Mouse (Mus musculus): ENCODE measurements around the gene Olfr313.
"Not testable (repeated sequence)": the region's sequence is repeated elsewhere in the genome, so short reads cannot be mapped to it uniquely, and the experiment has no call there.

Gene Olfr313

DNA sequence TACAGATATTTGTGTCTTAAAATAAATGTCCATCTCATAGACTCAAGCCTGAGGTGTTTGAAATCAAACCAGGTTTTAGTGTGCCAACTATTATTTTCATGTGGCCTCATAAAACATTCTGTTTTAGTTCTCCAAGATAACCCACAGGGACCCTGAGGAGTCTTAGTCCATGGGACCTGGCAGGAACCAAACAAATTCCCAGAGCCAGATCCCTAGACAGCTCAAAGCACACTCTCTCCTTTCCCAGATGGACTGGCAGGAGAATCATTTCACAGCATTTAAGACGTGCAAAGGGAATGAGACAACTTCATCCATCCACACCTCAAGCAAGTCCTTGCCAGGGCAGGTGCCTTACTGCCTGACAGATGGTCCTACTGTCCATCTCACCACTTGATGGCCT is at the start of gene Olfr313:
Gene Olfr313 (plus strand): TSS at position 301 of the 400 bp plus-strand sequence.
- not testable (repeated sequence) for DNase-seq (ENCODE audit: low spot score)

DNA sequence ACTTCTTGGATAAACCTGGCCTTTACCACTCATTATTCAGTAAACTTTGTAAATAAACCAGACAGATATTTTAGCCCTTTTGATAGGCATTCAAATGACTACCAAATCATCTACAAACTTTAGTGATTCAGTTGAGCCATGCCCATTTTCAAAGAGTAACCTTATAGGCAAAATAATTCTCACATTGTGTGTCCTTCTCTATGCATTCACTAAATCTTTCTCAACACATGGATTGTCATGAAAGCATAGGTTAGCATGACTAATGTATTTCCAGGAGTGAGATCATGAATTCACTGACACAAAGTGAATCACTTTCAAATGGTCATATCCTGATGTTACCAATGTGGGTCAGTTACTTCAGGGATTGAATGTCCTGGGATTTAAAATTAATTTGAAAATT is 41.9 kb upstream of the Olfr313 start, which contains the start of gene Olfr315:
Gene Olfr315 (plus strand): TSS at position 301 of the 400 bp plus-strand sequence.
- no peak for DNase-seq (ENCODE audit: low spot score)

DNA sequence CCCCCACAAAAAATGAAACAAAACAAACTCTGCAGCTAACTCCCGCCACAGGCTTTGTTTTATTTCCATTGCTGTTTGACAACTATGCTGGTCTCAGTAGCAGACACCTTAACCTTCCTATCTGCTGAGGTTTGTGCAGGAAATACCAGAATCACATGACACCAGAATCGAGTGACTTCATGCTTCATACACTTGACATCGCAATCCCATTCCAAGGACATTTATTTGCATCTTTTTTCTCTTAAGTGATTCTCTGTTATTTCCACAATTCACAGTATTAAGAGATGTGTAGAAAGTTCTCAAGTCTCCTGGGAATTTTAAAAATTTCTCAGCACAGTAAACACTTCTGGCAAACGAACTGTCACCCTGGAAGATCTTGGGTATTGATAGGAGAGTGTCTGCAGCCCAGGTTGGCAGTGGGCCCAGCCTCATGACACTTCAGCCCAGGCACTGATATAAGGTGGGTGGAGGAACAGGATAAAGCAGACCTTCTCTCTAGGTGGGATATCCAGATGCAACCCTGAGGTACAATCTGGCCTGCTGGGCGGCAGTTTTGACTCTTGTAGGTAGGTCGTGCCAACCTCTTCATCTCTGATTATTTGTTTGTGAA is 32.2 kb upstream of the Olfr313 start, which contains the start of gene Olfr314:
Gene Olfr314 (plus strand): TSS at position 473 of the 610 bp plus-strand sequence.
- no peak for DNase-seq (ENCODE audit: low spot score)

DNA sequence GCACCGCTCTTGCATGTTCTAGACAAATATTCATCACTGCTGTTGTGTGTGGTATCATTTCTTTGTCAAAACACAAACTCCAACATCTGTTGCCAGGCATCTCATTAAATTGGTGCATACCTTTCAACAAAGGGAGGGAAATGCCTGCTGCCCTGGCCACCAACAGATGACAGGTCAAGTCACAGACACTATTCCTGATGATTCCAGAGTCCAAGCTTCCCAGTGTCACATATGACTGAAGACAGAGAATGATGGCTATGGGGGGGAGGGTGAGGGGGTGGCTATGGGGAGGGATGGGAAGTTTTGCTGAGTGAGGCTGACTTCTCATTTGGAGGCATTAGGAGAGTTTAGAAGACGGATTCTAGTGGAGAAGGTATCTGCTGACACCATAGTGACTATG is 30.6 kb upstream of the Olfr313 start:
- no peak for DNase-seq (ENCODE audit: low spot score)

DNA sequence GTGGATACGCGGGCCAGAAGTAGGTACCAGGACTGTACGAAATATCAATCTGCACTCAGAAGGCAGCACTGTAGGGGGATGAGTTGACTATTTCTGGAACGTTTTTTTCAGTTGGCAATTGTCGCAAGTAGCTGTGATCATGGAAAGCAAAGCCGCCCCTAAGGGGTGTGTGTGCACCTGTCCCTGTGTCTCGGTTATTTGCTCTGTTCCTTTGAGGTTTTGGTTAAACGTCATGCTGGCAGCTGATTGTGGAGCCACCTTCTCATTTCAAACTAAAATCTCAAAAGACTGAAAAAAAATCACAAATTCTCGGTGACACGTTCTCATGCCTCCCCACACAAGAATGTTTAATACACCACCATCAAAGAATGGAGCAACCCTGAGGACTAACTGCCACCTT is 27.1 kb upstream of the Olfr313 start:
- no peak for DNase-seq (ENCODE audit: low spot score)

DNA sequence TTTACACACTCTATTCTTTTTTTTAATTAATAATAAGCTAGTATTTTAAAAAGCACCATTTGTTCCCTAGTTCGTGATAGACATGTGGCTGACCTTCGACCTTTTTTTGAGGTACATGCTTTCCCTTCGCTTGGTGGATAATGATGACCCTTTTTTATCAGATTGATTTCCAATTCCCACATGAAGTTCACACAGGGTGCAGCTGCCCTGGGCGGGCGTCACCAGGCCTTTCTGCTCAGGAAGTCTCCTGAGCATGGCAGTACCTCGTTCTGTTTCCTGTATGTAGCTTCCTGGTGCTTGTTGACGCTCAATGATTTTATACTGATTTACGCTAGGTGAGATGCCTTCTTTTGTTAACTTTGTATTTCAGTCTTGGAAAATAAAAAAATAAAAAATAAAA is 26.5 kb upstream of the Olfr313 start:
- DNase-seq (ENCODE audit: low spot score): no peak

DNA sequence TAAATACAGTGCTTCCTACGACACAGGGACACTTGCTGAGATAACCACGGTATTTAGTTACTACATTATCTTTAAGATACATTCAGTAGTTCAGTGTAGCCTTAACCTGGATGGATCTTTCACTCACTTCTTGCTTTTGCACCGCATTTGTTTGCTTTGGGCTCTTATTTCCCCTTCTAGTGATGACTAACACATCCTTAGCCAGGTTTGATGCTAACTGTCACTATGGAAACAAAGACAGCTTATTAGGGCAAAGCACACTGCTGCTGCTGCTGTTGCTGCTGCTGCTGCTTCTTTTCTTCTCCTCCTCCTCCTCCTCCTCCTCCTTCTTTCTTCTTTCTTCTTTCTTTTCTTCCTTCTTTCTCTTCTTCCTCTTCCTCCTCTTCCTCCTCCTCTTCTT is 25.3 kb upstream of the Olfr313 start:
- DNase-seq (ENCODE audit: low spot score): no peak

DNA sequence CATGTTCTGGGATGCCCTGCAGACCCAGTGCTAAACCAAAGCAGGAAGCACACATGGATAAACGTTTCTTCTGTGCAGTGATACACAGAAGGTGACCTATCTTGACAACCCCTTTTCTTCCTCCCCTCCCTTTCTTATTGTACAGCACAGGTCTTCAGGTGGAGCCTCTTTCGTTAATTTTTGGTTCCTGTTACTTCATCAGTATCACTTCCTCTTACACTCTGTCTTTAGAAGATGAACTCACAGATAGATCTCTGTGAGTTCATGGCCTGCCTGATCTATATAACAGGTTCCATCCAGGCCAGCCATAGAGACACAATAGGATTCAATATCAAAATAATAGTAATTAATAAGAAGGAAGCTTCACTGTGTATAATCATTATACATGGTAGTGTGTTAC is 24.7 kb upstream of the Olfr313 start:
- DNase-seq (ENCODE audit: low spot score): no peak

DNA sequence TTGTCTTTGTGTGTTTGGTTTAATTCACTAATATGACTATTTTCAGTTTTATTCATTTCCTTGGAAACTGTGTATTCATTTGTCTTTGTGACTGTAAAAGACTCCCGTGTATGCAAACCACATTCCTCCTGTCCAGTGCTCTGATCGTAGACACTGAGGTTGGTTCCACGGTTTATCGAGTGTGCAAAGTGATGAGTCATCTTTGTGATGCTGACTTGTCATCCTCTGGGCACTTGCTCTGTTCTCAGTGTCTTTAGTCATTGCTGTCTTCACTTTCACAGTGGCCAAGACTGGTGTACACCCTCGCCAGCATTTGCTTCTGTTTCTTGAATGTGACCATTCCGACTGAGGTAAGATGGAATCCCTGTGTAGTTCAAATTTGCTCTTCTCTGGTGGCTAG is 24.2 kb upstream of the Olfr313 start:
- DNase-seq (ENCODE audit: low spot score): no peak

DNA sequence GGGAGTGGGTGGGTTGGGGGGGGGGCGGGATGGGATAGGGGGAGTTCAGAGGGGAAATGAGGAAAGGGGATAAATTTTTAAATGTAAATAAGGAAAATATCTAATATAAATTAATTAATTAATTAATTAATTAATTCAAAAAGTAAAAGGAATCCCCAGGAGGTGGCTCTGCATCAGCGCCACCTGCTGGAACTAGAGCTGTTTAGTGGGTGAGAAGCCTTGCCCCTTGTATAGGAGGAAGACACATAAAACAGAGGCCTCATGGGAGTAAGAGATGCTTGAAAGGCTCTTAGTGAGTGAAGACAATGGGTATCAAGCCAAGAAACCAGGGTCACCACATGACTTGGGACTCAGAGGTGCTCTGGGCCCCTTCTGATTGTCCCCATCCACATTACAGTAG is 18.9 kb upstream of the Olfr313 start:
- DNase-seq (ENCODE audit: low spot score): no peak

DNA sequence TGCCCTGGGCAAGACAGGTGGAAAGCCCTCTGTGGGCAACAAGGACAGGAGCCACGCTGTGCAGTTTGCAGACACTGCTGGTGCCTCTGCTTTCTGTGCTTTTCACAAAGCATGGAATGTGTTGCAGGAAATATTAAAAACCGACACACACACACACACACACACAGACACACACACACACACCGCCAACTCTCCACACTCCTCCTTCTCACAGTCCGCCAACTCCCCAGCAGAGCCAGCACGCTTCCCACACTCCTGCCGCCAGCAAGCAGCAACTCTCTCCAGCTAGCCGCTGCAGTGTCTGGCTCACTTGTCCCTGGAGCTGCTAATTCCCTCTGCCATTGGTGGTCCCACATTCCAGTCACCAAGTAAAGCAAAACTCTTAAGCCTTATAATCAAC is 17.9 kb upstream of the Olfr313 start:
- DNase-seq (ENCODE audit: low spot score): no peak

DNA sequence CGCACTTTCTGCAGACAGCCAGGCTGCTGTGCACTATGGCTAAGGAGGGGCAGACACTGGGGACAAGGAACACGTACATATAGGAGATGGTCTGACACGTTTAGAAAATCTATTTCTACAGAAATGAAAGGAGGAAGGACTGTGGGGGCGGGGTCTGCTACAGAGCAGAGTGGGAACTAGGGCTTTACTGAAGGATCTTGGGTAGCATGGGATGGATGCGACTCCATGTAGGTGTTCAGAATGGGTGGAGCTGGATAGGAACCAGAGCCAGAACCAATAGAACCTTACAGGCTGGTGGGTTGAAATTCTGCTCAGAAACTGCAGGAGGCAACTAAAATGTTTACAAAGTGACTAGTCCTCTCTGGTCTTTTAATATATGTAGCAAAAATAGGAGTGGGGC is 15.1 kb upstream of the Olfr313 start:
- no peak for DNase-seq (ENCODE audit: low spot score)

DNA sequence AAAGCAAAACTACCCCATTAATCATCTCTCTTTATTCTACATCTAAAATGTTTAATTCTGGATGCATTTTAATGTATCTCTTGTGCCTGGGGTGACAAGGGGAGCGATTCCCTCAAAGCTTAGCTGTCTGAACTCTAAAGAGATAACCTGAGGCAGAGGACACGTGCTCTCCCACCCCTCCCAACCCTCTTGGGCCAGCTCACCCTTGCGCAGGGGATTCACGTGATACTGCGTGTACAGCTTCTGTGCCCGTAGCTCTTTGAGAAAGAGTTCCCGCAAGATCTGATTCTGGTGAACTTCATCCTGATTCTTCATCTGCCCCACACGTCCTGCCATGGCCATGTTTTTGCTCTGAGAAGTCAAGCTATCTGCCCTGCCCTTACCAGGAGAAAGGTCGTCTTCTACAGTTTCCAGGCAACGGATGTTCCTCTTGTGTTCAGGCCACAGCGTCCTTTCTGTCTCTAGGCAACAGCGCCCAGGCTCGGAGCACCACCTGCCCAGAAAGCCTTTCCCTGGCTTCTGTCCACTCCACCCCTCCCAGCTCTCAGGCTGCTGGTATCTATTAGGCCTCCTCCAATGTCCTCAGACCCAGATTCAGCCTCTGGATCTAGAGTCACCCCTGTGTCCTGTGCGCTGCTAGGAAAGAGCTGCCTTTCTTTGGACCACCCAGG is 13.1 kb upstream of the Olfr313 start, which contains the start of gene Fam183b:
Gene Fam183b (minus strand): TSS at position 403 of the 671 bp plus-strand sequence.
- no peak for DNase-seq (ENCODE audit: low spot score)

DNA sequence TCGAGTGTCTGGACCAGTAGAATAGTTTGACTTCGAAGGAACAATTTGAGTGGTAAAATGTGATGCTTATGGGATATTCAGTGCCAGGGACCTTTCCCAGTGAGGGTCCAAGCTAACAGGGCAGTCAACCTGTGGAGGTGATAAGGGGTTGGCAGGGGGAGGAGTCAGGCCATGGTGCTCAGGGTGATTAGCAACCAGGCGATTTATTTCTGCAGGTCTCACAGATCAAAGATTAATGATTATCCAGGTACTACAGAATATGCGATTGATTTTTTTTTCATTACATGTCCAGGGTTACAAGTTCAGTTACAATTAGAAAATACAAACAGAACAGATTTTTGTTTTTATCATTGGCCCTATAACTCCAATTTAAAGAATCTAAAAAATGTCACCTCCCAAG is 10.9 kb upstream of the Olfr313 start:
- DNase-seq (ENCODE audit: low spot score): no peak

DNA sequence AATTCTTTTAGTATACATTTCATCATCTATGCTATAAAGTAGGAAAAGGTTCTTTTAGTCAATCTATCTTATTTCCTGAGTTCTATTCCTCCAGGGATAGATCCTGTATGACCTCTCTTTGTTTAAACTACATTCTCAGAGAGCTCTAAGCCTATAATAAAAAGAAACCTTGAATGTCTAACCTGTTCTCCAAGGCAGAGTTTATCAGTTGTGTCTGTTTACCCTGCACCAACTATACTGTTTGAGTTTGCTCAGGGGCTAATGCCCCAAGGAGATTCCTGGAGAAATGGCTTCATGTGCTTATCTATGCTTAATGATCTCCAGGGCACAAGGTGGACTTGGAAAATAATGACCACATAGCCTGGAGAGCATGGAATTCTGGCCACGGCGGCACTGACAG is 10.4 kb upstream of the Olfr313 start:
- DNase-seq (ENCODE audit: low spot score): no peak

DNA sequence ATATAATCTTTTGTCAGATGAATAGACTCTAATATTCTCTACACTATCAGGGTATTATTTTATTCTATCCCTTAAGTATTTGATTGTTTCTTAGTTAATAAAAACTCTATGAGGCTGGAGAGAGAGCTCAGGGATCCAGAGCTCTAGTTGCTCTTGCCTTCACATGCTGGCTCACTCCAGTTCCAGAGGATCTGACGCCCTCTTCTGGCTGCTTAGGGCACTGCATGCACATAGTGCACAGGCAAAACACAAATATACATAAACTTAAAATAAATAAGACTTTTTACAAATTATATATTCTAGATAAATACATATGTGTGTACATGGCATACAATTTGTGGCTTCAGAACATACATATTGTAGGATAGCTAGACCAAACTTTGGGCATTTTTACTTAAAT is 2.8 kb upstream of the Olfr313 start:
- DNase-seq (ENCODE audit: low spot score): no peak

DNA sequence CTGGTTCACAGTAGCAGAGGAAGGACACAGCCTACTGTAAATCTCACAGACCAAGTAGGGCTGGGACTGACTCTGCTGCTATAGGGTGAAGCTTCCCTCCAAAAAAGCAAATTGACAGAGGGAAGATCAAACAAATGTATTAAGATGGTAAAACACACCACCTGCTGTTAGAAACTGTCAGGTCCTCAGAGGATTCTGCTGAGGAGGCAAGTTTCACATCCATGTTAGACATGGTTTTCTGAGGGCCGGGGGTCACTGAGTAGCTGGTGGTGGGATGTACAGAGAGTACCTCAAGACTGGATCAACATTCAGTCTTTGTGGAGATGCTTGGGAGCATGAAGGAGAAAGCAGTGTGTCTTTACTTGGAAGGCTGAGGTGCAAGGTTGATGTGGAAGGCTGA is 876 bp downstream of the Olfr313 start:
- DNase-seq (ENCODE audit: low spot score): no peak

DNA sequence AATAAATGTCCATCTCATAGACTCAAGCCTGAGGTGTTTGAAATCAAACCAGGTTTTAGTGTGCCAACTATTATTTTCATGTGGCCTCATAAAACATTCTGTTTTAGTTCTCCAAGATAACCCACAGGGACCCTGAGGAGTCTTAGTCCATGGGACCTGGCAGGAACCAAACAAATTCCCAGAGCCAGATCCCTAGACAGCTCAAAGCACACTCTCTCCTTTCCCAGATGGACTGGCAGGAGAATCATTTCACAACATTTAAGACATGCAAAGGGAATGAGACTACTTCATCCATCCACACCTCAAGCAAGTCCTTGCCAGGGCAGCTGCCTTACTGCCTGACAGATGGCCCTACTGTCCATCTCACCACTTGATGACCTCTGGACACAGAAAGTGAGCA is 14.1 kb downstream of the Olfr313 start, which contains the start of gene Olfr312:
Gene Olfr312 (plus strand): TSS at position 301 of the 400 bp plus-strand sequence.
- not testable (repeated sequence) for DNase-seq (ENCODE audit: low spot score)

DNA sequence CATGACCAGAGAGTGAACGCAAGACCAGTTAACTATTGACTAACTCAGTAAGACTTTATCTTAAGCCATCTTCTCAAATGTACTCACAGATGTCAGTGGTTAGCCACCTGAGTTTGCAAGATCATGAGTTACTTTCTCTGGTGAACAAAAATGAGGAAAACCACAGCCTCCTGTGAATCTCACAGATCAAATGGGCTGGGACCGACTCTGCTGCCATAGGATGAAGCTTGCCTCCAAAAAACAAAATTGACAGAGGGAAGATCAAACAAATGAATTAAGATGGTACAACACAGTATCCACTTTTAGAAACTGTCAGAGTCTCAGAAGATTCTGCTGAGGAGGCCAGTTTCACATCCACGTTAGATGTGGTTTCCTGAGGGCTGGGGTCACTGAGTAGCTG is 15.0 kb downstream of the Olfr313 start:
- DNase-seq (ENCODE audit: low spot score): no peak

DNA sequence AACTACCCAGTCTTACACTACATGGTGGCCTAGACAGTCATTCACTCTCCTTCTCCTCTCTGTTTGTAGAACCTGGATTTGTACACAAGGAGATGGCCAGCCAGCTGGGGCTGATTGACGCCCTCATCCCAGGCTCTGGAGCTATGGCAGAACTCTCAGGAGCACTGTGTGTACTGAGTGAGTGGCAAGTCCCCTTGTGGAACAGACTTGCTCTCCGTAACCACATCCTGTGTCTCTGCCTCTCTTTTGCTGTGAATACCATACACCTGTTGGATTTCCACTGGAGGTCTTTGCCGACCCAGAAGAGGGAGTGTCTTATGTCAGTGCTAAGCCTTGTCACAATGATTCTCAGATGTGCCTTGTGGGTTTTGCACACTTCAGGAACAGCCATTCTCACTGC is 17.7 kb downstream of the Olfr313 start:
- not testable (repeated sequence) for DNase-seq (ENCODE audit: low spot score)

DNA sequence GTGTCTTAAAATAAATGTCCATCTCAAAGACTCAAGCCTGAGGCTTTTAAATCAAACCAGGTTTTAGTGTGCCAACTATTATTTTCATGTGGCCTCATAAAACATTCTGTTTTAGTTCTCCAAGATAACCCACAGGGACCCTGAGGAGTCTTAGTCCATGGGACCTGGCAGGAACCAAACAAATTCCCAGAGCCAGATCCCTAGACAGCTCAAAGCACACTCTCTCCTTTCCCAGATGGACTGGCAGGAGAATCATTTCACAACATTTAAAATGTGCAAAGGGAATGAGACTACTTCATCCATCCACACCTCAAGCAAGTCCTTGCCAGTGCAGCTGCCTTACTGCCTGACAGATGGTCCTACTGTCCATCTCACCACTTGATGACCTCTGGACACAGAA is 24.2 kb downstream of the Olfr313 start, which contains the start of gene Olfr311:
Gene Olfr311 (plus strand): TSS at position 301 of the 400 bp plus-strand sequence.
- DNase-seq (ENCODE audit: low spot score): not testable (repeated sequence)

DNA sequence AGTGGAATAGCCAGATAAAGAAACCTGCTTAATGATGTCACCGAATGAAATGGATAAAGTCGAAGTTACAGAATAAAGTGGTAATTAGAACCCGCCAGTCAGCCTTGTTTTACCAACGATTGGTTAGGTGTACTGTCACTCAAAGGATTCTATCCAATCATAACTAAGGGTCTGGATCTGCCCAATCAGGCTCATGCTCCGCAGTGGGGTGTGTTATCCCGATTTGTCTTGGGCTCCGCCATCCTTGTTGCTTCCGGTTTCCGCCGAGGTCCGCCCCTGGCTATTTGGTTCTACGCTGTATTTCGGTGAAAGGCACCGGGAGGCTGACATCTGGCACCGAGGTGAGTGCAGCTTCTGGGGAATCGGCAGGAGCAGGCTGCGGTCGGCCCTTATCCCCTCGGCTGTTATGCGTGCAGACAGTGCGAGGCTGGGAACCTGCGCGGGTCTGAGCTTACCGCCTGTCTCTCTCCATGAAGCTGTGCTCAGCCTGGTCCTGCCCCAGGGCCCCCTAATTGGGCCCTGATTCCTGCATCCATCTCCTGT is 32.2 kb downstream of the Olfr313 start, which contains the start of gene Gm12258:
Gene Gm12258 (plus strand): TSS at position 240 of the 543 bp plus-strand sequence.
- peak; percentile 84 for DNase-seq (ENCODE audit: low spot score)

DNA sequence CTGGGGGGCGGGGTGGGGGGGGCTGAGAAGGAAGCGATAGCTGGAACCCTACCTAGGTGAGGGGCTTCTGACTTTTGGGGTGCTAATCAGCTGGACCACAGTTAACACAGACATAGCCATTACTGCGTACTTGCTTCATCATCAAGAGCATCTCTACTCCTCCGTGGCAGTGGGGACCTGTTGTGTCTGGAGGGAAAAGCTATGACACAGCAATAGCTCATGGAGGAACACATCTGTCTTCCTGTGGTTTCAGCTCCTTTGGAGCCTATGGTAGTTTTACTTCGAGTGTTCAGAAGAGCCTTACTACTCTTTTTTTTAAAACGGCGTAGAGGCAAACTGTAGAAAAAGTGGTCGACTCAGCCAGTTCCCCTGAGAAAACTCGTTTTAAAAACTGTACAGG is 32.8 kb downstream of the Olfr313 start:
- no peak for DNase-seq (ENCODE audit: low spot score)
